Mouse (Mus musculus): ENCODE results near the gene Slc35b4.

The Slc35b4 gene

DNA sequence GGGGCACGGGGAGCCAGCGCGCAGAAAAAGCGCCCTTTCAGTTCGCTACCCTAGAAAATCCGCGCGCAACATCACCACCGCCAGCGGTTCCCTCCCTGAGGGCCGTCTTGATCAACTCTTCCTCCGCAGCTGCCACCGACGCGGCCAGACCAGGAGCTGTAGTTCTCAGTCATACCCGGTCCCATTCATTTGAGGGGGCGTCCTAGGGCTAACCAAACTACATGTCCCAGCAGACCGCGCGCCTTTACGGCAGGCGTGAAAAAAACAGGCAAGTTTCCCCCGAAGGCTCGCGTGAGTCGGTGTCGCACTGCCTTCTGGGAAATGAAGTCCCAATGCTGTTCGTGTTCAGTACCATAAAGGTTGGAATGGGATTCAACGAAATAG lies at the start of gene Slc35b4:
TSS of gene Slc35b4 (minus strand) at position 248 of the 384 bp plus-strand sequence.
- DNase-seq (ENCODE audit: low read depth): peak; percentile 98

DNA sequence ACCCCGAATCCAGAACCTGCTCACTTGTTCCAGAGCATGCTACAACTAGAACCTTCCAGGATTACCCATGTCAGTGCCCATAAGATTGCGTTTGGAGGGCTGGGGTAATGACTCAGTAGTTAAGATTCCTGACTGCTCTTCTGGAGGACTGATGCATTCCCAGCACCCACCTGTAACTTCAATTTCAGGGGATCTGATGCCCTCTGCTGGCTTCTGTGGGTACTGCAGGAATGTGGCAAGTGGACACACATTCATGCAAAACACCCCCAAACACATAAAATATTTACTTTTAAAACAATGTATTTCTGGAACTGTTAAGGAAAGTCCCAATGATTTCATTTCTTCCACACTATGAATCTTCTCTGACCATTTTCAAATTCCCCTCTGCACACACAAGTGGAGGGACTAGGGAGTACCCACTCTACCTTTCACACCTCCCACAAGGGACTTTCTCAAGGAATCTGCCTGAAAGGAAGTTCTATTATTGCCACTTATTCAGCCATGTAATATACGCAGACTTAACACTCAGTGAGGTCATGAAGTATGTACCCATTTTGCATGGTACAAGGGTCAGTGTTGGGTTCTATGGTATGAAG lies 48.2 kb upstream of the Slc35b4 start:
- DNase-seq (ENCODE audit: low read depth): no peak

DNA sequence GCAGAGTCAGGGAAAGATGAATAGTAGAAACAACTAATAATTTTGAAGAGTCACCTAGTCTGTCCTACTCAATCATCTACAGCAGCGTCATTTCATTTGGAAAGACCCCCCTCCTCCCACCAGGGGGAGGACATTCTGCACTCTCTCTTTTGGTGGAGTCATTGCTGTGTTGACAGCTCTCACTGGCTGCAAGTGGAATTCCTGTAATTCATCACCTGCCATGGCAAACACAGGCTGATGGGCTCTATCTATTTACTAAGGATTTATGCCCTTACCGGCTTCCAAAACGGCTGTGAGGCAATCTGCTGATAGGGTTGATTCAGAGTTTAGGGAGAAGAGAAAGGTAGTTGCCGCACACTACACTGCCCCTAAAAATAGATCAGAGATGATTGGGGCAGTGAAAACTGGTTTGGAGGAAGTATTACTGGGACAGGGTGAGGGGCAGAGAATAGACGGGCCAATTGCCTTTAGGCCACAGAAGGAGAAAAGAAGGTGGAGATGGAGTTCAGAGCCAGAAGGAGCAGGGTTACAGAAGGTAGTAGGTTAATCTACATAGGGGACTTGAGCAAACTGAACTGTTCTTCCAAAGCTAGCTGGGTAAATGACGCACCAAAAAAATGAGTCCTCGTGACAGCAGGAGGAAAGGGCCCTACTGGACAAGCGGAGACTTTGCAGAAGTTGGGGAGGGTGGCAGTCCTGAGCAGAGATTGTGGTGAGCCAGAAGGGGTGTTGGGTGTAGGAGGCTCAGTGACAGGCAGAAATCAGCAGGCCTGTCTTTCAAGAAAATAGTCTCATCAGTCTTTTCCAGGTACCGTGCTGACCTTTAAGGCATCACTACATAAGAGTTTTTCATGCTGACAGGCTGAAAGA lies 39.8 kb upstream of the Slc35b4 start:
- DNase-seq (ENCODE audit: low read depth): no peak

DNA sequence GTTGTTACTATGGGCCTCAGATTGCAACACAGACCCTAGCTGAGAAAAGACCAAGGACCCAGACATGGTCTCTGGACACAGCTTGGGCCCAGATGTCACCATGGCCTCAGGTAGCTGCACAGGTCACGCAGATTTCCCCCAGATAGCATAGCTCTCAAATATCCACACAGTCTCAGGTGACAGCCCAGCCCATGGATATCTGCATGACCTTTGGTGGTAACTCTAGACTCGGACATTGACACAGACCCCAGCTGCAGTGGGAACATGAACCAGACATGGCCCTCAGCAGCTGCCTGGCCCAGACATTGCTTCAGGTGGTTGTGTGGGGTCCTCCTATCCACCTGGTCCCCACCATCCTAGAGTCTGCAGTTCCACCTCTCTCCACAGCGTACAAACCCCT lies 28.8 kb upstream of the Slc35b4 start:
- DNase-seq (ENCODE audit: low read depth): no peak

DNA sequence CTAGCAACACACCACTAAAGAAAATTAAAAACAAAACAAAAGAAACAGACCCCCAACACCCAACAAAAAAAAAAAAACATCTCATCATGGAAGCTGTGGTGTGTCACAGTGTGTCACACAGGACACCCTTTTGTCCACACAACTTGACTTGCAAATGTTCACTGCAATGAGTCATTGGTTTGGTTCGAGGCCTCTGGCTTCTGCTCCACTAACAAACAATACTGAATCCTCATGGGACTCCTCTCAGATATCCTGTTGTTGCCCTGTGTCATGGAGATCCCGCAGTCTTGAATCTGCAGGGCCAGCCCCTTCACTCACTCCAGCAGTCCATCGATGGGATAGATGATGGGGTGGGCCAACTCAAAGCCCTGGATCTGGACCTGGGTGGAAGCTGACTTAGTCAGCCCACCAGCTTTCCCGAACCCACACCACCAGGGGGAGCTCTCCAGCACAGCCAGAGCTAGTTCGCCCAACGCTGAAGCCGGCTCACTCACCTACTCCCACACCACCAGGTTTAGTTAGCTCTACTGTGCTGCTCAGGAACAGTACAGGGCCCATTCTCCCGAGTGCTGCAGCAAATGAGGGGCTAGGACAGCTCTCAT lies 28.2 kb upstream of the Slc35b4 start:
- DNase-seq (ENCODE audit: low read depth): peak; percentile 18

DNA sequence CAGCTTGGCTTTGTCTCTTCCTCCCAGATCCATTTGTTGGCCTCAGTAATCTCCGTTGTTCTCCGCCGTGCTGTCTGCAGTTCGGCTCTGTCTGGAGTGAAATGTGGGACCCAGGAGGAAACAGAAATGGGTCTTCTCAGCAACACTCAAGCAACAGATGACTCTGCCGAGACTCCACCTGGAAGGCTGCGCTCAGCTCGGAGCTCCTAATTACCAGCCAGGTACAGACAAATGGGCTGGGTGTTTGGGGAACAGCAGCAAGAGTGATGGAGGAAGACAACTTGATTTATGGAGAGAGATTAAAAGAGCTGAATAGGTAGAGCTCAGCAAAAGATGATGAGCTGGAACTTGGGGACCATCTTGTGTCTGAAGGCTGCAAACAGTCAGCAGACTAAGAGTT lies 26.6 kb upstream of the Slc35b4 start:
- DNase-seq (ENCODE audit: low read depth): no peak

DNA sequence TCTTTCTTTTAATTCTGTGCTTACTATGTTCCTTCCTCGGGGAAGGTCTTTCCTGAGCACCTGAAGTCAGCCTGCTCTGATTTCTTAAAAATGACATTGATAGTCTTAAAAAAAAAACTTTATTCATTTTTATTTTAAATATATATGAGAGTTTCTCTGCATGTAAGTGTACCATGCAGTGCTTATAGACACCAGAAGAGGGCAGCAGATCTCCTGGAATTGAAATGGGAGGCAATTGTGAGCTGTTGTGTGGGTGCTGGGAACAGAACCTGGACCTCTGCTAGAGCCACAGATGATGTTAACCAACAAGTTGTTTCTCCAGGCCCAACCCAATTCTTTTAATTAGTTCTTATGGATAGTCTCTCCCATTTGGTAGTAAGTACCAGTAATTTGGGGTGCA lies 18.1 kb upstream of the Slc35b4 start:
- peak; percentile 32 for DNase-seq (ENCODE audit: low read depth)

DNA sequence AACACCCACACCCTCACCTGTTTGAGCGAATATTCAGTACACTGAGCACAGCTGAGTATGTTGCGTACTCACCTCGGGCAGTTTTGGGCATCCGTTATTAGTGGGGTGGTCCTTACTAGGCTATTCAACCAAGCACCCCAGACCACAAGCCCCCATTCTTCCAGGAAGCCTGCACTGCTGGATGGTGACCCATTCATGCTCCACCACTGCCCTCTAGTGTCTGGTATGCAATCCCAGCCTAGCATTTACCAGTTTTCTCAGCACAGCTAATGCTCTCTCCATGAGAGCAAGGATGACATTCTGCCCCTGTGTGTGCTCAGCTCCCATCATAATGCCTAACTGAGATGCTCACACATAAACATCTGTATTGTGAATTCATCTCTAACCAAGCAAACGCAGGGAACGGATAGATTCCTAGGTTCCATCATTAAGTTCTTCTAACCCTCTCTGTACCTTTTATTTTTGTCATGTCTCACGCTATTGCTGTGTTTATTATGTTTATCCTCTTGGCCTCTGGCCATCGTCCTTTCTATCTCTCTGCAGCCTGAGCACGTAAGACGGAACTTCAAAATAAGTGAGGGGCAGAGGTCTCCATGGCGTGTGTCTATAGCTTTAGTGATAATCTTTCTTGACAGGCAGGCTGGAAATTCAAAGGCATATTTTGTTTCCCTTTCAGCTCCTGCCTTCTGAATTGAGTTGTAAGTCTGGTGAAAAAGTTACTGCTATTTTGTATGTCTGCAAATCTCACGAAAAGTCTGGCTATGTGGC lies 17.0 kb upstream of the Slc35b4 start:
- DNase-seq (ENCODE audit: low read depth): peak; percentile 70

DNA sequence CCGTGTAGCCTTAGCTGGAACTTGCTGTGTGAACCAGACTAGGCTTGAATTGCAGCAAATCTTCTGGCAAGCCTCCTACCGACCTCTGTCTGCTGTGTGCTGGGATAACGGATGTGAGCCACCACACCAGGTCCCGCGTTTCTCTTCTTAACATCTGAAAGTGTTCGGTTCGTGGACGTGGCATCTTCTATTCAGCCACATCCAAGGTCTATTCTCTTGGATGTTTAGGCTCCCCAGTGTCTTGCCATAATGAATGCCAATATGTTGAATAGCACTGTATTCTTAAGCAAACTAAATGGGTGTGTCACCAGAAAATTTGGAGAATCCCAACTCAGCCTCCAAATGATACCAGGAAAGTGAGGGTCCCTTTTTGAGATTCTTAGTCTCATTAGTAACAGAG lies 14.5 kb upstream of the Slc35b4 start:
- DNase-seq (ENCODE audit: low read depth): no peak

DNA sequence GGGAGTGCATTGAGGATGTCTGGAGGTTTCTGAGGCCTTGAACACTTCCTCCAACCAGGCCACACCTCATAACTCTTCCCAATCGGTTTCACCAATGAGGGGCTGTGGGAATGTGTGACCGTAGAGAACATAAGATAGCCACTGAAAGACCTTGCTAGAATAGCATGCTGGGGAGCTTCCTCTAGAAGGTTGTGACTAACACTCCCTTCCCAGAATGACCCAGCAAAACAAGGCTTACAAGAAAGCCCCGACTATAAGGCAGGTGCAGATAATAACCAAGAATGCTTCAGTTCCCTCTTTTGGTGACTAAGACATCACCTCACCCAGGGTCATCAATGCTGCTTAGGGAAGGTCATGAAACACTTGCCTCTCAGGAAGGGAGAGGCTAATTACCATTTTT lies 12.6 kb upstream of the Slc35b4 start:
- DNase-seq (ENCODE audit: low read depth): peak; percentile 80

DNA sequence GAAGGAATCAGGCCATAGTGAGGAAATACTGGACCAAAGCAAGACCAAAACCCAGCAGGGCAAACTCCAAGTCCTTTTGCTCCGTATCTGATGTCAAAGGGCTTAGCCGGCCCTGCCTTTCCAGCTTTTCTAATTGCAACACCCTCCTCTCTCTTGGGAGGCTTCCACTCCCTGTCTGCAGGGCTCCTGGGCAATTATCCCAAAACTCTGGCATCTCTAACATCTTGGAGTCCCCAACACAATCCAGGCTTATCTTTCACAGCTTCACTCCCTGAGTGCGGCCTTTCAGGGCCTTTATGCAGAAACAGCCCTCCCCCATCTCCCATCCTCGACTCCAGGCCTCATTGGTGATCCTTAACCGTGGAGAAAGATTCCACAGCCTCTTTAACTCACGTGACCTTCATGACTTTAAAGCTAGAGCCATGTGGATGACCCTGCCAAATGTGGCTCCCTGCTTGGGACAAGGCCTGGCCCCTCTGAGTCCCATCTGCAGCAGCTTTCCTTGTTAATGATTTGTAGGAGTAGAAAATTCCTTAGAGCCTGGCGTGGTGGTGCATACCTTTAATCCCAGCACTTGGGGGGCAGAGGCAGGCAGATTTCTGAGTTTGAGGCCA lies 11.2 kb upstream of the Slc35b4 start:
- no peak for DNase-seq (ENCODE audit: low read depth)

DNA sequence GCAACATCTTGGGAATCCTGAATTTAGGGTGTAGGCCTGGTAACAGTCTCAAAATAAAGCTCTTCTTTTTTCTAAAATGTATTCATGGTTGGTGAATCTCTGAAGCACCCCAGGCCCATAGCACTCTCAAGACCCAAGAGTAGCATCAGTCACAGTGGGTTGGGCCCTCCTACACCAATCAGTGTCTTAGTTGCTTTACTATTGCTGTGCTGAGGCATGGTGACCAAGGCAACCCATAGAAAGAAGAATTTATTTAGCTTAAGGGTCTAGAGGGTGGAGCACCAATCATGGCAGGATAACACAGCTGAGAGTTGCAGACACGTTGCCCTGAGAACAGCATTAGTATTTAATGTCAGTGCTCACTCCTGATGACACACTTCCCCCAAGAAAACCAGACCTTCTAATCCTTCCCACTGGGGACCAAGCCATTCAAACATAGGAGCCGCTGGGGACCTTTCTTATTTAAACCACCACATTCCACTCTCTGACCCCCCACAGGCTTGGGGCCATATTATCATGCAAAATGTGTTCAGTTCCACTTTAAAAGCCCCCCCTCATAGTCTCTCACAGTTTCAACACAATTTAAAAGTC lies 10.5 kb upstream of the Slc35b4 start:
- no peak for DNase-seq (ENCODE audit: low read depth)

DNA sequence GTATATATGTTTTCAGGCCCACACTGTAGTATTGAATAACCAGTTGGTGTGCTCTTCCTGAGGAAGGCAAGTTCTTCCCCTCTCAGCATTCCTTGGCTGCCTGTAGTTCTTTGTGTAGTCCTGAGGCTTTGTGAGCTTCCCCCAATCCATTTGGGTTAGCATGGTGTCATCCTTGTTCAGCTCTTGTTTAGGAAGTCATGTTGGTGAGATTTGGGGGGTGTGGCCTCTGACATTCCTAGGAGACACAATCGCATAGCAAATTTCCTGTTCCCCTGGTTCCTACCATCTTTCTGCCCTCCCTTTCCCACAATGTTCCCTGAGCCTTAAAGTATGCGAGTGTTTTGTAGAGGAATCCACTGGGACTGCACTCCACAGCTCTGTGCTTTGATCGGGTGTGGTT lies 6.4 kb upstream of the Slc35b4 start:
- DNase-seq (ENCODE audit: low read depth): no peak

DNA sequence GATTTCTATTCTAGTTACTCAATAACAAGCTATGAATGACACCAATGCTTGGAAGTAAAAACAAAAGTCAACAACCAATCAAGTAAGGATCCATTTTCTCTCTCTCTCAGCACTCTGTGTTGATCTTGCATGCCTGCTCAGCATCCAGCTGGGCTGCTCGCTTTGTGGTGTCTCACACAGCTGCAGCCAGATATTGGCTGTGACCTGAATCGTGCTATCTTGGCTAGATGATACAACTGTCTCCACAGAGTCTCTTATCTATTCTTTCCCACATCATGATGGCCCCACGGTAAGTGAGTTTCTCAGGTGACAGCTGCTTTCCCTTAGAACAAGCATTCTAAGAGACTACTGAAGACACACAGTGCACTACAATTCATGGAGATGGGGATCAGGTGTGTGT lies 5.0 kb upstream of the Slc35b4 start:
- no peak for DNase-seq (ENCODE audit: low read depth)

DNA sequence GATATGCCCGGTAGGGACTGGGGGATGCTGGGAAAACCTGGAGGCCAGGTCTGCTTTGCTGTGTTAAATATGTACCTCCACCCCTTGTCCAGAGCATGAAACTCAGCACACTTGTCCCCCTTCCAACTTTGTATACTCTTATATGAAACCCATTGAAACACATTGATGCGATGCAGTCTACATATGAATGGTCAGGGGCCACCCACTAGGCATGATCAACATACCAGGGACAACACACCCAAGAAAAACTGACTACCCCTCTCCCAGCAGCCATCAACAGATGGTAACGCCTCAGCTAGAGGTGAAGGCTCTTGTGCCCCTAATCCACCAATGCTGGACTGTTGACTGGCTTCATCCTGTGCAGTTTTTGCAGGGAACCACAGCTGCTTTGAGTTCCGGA lies 3.0 kb upstream of the Slc35b4 start:
- no peak for DNase-seq (ENCODE audit: low read depth)

DNA sequence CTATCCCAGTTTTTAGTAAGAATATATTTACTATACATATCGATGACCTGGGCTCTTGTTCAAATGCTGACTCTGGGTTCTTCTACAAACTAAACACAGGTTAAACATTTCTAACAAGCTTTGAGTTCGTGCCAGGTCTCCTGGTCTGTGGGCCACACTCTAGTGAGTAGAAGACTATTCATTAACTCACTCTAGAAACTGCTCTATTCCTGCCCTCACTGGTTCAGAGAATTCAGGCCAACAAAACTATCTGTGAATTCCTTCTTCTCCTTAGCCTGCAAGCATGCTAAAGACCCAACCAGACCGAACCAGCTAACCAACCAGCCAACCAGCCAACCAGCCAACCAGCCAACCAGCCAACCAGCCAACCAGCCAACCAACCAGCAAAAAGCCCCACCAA lies 2.1 kb upstream of the Slc35b4 start:
- no peak for DNase-seq (ENCODE audit: low read depth)

DNA sequence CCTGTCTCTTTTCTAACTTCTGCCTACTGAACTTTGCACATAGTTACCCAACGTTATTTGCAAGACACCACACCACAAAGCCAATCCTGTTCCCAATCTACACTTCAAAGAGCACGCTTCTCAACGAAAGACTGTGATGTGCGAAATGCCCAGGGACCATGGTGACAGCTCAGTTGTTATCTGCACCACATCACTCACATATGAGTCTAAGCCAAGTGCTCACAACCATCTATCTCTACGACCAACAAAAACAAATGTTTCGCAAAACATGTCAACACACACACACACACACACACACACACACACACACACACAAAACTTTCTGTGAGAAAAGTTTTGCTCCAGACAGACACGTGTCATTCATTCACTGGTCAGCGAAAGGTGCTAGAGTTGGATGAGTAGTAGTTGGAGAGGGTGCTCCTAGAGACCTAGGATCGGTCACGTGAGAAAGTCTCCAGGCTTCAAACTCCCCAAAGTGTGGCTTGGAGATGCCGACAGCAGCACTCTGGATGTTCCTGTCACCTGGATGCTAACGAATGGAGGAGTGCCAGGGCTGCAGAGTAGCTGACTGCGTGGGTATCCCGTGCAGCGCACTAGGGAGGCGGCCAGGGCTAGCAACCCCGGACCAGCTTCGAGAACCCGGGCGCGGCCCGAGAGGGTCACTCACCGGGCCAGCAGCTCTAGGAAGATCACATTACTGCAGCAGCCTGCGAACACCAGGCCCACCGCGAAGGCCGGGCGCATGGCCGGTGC lies 624 bp downstream of the Slc35b4 start:
- DNase-seq (ENCODE audit: low read depth): peak; percentile 60

DNA sequence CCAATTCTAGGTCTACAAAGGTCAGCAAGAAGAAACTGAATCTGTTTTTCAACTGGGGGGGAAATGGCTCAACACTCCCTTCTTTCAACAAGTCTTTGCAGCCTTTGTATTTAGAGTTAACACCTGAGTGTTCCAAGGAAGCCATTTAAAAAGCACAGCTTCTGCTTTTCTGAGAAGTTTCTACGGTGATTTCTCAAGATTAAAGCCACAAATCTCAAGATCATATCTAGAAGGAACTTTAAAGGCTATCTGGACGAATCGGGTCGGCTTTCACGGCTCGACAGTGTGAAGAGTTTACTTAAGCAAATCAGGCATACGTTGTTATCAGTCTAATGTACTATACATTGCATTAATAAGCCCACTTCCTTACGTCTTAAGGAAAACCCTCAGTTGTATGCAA lies 2.2 kb downstream of the Slc35b4 start:
- peak; percentile 78 for DNase-seq (ENCODE audit: low read depth)

DNA sequence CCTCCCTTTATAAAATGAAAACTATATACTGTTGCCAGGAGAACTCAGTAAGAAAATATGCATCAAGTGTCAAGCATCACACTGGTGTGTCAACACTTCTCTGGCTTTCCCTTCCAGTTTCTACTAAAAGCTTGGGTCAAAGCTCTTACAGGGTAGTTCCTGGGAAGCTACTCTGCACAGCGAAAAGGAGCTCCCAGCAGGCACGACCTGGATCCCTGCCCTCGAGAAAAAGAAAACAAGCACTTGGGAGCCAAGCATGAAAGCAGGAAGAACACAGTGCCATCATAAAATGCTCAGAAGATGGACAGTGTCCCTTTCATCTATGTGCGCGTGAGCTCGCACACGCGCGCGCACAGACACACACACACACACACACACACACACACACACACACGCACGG lies 3.7 kb downstream of the Slc35b4 start:
- DNase-seq (ENCODE audit: low read depth): no peak

DNA sequence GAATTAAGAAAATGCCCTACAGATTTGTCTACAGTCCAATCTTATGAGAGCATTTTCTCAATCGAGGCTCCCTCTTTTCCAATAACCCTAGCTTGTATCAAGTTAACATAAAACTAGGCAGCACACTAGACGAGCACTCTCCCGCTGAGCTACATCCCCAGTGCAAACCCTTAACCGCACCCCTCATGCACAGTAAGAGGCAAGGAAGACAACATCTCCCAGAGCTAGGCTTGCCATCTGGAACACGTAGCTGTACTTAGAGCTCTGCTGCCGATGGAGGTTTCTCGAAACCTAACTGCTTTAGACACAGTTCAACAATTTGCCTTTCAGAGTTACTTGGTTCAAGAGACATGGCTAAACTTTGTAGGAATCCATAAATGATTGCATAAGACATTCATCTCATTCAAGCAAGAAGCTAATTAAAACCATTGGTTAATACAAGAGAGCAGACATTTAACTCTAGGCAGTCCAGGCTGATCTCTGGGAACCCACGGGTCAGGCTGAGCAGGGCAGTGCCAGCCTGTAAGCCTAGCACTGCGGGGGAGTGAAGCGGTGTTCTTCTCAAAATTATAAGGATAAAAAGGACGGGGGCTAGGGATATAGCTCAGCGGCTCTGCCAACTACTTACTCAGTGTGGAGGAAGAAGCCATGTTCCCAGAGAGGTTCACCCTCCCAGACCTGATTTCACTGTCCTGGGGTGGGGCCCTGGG lies 5.0 kb downstream of the Slc35b4 start:
- DNase-seq (ENCODE audit: low read depth): no peak
